Mouse (Mus musculus): ENCODE measurements around the gene Lrpprc.

DNA sequence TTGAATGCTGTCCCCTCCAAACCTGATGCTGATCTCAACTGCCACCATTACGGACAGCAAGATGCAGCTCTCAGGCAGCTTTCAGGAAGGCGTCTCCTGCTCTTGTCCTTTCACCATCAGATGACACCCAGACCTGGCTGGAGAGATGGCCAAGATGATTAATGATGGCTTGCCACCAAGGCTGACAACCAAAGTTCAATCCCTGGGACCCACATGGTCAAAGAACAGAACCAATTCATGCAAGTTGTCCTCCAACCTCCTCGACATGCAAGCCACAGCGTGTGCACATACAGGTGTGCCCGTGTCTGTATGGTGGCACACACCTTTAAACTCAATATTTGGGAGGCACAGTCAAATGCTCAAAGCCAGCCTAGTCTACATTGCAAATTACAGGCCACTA, 7.1 kb downstream of the Lrpprc start:
- no peak for TF ChIP-seq CTCF (IDR thresholded peaks at IDR 0.05; ENCODE audit: control insufficient read depth, insufficient read depth, insufficient replicate concordance, low read depth, low read length)
- TF ChIP-seq POLR2A (IDR thresholded peaks at IDR 0.05; ENCODE audit: control insufficient read depth, low read depth, low read length), result no peak
